12 mouse cellular contexts compared by ENCODE assay signal in the genomic region with DNA sequence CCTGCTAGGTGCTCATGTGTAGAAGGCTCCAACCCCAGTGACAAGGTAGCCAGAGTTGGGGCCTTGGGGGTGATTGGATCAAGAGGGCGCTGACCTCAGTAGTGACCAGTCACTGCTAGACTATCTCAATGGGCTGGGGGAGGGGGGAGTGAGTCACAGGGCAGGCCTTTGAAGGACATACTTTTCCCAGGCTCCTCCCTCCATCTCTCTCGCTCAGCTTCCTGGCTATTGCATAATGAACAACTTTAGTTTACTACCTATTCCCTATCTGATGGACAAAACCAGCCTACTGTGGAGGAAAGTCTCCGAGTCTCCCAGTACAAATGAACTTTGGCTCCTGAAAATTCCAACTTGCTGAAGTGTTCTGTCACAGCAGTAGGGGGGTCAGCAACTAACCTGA. TPM values are rescaled to one million over a fixed set of nuclear protein-coding genes. Genes with fewer than 3 reads are reported as not detected.
DNase-seq lines count a peak whose midpoint lies in the region; ATAC-seq and TF ChIP-seq lines count a peak whose summit lies in the region.
"Had no signal": no experiment of that assay in that cellular context is flagged by ENCODE, and none has a peak within 500 bp of the region (broad histone marks: within the 10 kb centered on the region; RNA-seq: fewer than 3 reads in every experiment).

No protein-coding gene starts in this region.

- DNase-seq in 3T3-L1 (ENCODE audit: low read depth, low spot score): peak; percentile 76
- DNase-seq in adrenal gland, adult (ENCODE audit: inconsistent age in 2 of 2, low spot score in 1 of 2): peak; percentile 88 to 94
- DNase-seq in kidney, adult 18-20 months: peak; percentile 32
- DNase-seq in kidney, postnatal 4 days: peak; percentile 39 to 52
- DNase-seq in heart, adult 2 months: no peak
- no peak for DNase-seq in spleen, adult 18-20 months
- DNase-seq in embryo, embryonic 11 days: no peak
- DNase-seq: midbrain, embryonic 14.5 days; right cerebral cortex, postnatal 25 days had no signal

- H3K9ac ChIP-seq in hindbrain, embryonic 12.5 days: no peak overlapping the region
- H3K9ac ChIP-seq in heart, adult 2 months (ENCODE audit: low read depth, low read length): no peak overlapping the region

- peaks cover 9% of the 10 kb centered on the region for H3K4me1 ChIP-seq in hindbrain, embryonic 12.5 days
- H3K4me1 ChIP-seq in heart, adult 2 months (ENCODE audit: control insufficient read depth, insufficient read depth, low read length): no peaks in the 10 kb centered on the region

- H3K9me3 ChIP-seq in hindbrain, embryonic 12.5 days (replicated peaks): no peaks in the 10 kb centered on the region

- no peak overlapping the region for H3K27ac ChIP-seq in hindbrain, embryonic 12.5 days
- no peak overlapping the region for H3K27ac ChIP-seq in heart, adult 2 months

- no peak for TF ChIP-seq CTCF in heart, adult 2 months (IDR thresholded peaks at IDR 0.05)

- no peak overlapping the region for H3K4me2 ChIP-seq in hindbrain, embryonic 12.5 days (replicated peaks)

- intact Hi-C loops in heart, adult 2 months (cut with DNase I): loop anchor here (5.0 kb wide), 1 partner anchor 37 kb away; no protein-coding TSS in a partner anchor

- H3K4me3 ChIP-seq in hindbrain, embryonic 12.5 days: no peak overlapping the region
- no peak overlapping the region for H3K4me3 ChIP-seq in heart, adult 2 months

- no peaks in the 10 kb centered on the region for H3K36me3 ChIP-seq in hindbrain, embryonic 12.5 days
- H3K36me3 ChIP-seq in heart, adult 2 months (ENCODE audit: control insufficient read depth, insufficient read depth, low read length): no peaks in the 10 kb centered on the region

- H3K79me2 ChIP-seq in heart, adult 2 months (replicated peaks; ENCODE audit: control insufficient read depth, insufficient read depth, low read length): no peaks in the 10 kb centered on the region

- TF ChIP-seq EP300 in heart, adult 2 months (IDR thresholded peaks at IDR 0.05; ENCODE audit: insufficient read depth, low read depth, low read length): no peak

- no peak for ATAC-seq in hindbrain, embryonic 12.5 days (ENCODE audit: low FRiP score)

- 63% methylated on average over 3 of the region's 3 CpGs for WGBS in hindbrain, embryonic 12.5 days
- WGBS in heart, adult 2 months: 39% methylated on average over 3 of the region's 3 CpGs

- H3K27me3 ChIP-seq in hindbrain, embryonic 12.5 days: peaks cover 42% of the 10 kb centered on the region
- no peaks in the 10 kb centered on the region for H3K27me3 ChIP-seq in heart, adult 2 months (ENCODE audit: control insufficient read depth, insufficient read depth, low read length)

- TF ChIP-seq POLR2A in heart, adult 2 months (IDR thresholded peaks at IDR 0.05; ENCODE audit: insufficient read depth, low read depth, low read length): no peak

RNA-seq across cellular contexts. Expression of gene Cdh22, which starts 45.1 kb away (rescaled TPM):
- 12.3 and 13.5 TPM in 2 replicates for polyA plus RNA-seq in hindbrain, embryonic 12.5 days (2016; fragmentation: Nextera tagmentation; extraction: Ambion mirVana)
- under 1 TPM; 0.50 to 0.65 TPM for total RNA-seq in heart, adult 2 months (2021)
- polyA plus RNA-seq in heart, adult 2 months (2012; rRNA removed): 0.76 and 1.0 TPM in 2 replicates
- total RNA-seq: common myeloid progenitor, adult 5-6 weeks; granulocyte monocyte progenitor cell, adult 5-6 weeks had no signal

Comparison
In these comparisons a context has a peak if more than half of its experiments do, and no peak if none do; other contexts are left out.
1. DNase-seq: peak in 3T3-L1 (single experiment), adrenal gland, adult (2 of 2), kidney, adult 18-20 months (single experiment) and kidney, postnatal 4 days (2 of 2); none in heart, adult 2 months (0 of 2), spleen, adult 18-20 months (0 of 2) and embryo, embryonic 11 days (single experiment).